Mouse (Mus musculus) left cerebral cortex, postnatal 25 days (tissue): ENCODE results near the gene Prickle1. TPM values are rescaled to one million over a fixed set of nuclear protein-coding genes. Genes with fewer than 3 reads are reported as not detected.
A peak's percentile ranks its signal among the peaks of the same experiment; 100 is the strongest.

Experiments used
- DNase-seq, 2 experiments: peaks; one replicate each; pipeline ENCODE4 v3.0.0; 2022; ENCODE audit warnings: low spot score in 2 of 2, mixed read lengths in 1 of 2
- intact Hi-C: fragments of 180-260 bp; cut with DNase I; formaldehyde crosslinking; loops from one replicate; pipeline ENCODE4 v1.15.1; 2025
- total RNA-seq, 2 experiments: library from RNA; stranded (reverse); gene quantifications; 2 replicates each; pipeline ENCODE4 v1.2.3; 2021

The Prickle1 gene
- total RNA-seq, 2 experiments from 2014 or later = 85.7 to 98.6 TPM

DNA sequence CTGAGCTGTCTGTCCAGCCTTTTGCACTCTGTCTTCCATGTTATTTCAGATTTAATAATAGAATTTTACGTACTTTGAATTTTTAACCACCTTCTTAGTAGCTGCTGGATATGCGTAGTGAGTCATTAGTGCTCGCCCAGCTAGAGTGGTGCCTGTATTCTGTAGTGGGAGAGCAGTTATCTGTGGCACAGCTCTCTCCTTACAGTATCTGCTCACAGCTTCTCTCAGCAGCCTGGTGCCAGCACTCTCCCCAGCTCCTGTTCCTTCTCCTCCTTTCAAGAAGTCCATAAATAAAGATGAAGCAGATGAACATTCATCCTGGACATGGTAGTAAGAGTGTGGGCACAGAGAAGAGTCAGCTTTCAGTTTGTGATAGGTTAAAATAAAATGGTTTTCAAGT, 121.4 kb downstream of the Prickle1 start:
- DNase-seq = peak in 1 of 2 experiments; percentile 84
- intact Hi-C loops = no loop called here

DNA sequence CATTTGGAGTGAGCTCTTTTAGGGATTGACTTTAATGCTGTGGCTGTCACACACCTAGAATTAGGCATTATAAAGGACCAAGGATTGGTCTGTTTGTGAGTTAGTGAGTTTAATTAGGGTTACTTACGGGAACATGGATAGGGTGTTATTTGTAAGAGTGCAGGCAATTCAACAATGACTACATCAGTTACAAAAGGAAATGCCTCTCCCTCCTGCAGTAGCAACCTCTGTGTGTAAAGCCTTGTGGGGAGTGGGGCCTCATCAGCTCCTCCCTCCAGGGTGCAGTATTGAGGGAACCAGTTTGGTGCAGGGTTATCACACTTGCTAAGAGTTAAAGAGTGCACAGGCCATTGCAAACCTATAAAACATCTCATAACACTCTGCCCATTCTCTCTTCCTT, 123.6 kb downstream of the Prickle1 start:
- no peak for DNase-seq
- intact Hi-C loops = no loop called here

DNA sequence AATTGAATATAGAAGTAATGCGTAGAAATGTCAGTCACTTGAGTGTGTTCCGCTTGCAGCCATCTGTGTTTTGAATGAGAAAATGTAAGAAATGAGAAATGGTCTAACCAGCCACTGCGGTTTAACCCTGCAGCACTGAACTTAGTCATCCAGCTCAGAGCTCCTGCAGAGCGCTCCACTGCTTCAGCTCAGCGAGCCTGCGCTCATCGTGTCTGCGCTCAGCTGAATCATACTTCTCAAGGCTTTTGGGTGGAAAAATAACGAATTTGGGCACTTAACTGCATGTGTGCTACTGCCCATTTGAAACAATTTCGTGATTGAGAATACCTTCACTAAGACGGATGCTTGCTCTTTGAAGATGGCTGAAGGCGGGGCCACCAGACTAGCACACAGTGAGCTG, 124.0 kb downstream of the Prickle1 start:
- intact Hi-C loops = no loop called here
- peak in 1 of 2 experiments; percentile 51 for DNase-seq

DNA sequence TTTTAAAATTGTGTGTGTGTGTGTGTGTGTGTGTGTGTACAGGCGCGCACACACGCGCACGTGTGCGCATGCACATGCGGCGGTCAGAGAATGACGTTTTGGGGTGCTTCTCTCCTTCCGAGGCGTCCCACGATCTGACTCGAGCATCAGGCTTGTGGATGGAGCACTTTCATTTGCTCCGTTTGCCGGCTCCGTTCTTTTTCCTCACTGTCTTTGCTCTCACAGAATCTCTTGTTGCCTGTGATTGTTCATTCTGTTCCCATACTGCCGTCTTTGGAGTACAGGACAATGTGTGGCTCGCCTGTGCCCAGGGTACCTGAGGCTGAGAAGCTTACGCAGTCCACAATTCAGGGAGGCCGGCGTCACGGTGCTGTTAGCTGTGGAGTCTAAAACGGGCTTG, 134.6 kb downstream of the Prickle1 start:
- no peak for DNase-seq
- intact Hi-C loops = no loop called here

DNA sequence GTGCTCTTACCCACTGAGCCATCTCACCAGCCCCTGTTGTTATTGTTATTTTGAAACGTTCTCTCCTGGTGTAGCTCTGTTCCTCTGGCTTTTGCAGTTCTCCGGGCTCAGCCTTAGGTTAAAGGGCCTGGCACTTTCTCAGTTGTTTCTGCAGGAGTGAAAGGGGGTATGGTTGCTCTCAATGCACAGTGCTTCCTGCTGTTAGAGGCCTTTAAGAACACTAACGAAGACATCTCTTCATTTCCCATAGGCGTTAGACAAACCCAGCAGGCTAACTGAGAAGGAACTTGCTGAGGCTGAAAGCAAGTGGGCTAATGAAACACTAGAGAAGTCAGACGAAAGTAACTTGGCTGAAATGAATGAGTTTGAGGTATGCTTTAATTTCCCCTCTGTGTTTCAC, 136.3 kb downstream of the Prickle1 start:
- no peak for DNase-seq
- intact Hi-C loops = loop anchor here (10.0 kb wide), 1 partner anchor 115 kb away; no protein-coding TSS in a partner anchor

DNA sequence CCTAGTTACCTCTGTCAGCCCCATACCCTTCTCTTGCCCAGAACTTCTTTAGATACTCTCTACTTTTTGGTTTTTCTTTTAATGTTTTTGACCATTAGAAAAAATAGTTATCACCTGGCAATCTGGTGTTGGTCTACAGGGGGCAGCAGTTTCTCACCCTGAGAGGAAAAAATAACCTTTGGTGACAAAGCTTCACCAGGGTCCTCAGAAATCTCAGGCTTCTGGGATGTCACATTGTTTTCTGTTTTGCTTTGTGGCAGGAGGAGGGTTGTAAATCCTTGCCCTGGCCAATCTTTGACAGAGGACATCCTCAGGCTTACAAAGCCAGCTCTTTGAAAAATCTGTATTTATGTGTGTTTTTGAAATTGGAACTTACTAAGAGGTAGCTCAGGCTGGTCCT, 139.7 kb downstream of the Prickle1 start:
- intact Hi-C loops = loop anchor here (10.0 kb wide), 1 partner anchor 119 kb away; no protein-coding TSS in a partner anchor
- no peak for DNase-seq

DNA sequence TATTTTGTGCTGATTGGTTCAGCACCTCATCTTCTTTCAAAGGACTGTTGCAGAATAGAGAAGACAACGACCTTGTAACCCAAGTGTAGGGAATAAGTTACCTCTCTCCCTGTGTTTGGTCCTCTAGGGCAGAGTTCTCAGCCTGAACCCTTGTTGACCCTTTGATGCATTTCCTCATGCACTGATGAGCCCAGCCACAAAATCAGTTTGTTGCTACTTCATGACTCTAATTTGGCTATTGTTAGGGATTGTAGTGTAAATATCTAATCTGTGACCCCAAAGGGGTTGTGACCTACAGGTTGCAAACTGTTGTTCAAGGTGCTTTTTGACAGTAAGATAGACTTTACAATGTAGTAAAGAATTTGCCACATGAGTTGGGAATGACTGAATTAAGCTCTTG, 142.4 kb downstream of the Prickle1 start:
- intact Hi-C loops = loop anchor here (10.0 kb wide), 1 partner anchor 122 kb away; no protein-coding TSS in a partner anchor
- no peak for DNase-seq

Other genes with a start within 250 kb of the Prickle1 start
- 10 to 100 TPM; 76.1 to 79.3 TPM for gene Zcrb1, start 197.6 kb downstream of the Prickle1 start, total RNA-seq
- gene Pphln1, start 197.5 kb downstream of the Prickle1 start, total RNA-seq = 10 to 100 TPM; 38.3 to 41.9 TPM